Mouse (Mus musculus): ENCODE data around the gene Myo5c. TPM values are rescaled to one million over a fixed set of nuclear protein-coding genes. Genes with fewer than 3 reads are reported as not detected.
A peak's percentile ranks its signal among the peaks of the same experiment; 100 is the strongest.

The Myo5c gene
- polyA plus RNA-seq, 1 experiment from 2014 or later, result 0.21 TPM

DNA sequence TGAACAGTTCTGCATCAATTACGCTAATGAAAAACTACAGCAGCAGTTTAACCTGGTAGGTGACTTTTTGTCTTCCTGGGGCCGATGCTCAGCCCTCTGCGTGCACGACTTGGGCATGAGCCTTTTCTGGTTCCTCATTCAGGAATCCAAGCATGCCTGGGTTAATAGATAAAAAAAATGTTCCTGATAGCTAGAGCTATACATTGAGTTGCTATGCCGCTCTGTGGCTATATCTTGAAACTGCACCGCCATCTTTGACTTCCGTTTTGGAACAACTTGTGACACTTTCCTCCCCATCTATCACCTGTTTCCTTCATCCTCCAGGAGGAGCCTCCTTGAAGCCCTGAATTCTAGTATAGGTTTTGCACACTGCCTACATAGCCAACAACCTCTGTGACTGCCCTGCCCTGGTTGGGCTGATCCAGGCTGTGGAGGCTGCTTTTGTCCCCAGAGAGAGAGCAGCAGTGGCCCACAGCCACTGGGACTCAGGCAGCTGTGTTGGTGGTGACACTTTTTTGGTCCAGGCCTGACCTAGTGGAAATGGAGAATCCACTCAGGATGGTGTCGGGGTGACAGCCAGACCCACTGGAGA lies 30.5 kb downstream of the Myo5c start:
- Histone ChIP-seq H3K36me3 (ENCODE audit: poor library complexity, severe bottlenecking) (no peaks in the 10 kb centered on the region), H3K4me2 (no peak overlapping the region), H3K9me3 (replicated peaks) (no peaks in the 10 kb centered on the region), H3K27ac (no peak overlapping the region), H3K27me3 (no peaks in the 10 kb centered on the region), H3K4me3 (no peak overlapping the region), H3K9ac (no peak overlapping the region), H3K4me1 (peaks cover 12% of the 10 kb centered on the region)
- ATAC-seq, result no peak
- WGBS, result 67% methylated on average over 8 of the region's 8 CpGs

DNA sequence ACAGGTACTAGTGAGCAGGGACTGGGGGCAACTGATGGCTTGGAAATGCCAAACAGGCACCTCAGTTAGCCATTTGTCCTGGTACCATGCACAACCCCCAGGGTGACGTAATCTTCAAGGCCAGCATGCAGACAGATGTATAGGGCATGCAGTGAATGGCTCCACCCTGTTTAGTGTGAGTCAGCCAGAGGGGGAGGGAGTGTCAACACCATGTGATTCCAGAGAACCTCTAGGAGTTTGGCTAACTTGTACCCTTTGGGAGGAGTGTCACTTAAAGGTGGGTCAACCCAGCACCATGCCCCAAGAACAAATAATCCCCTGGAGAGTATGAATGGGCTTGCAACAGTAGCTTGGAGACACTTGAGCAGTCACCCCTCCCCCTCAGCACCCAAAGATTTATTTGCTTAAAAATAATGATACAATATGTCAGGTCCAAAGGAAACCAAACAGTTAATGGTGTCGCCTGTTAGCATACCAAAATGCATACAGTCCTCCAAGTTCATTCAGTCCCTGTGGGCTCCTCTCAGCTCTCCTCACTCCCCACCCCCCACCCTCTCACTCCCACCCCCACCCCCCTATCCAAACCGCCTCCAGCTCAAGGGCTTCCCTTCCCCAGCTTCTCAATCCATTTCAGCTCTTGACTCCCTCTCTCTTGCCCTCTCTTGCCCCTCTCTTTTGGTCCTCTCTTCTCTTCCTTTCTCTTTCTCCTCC lies 32.3 kb downstream of the Myo5c start:
- 39% methylated on average over 3 of the region's 3 CpGs for WGBS
- no peak overlapping the region for H3K9ac ChIP-seq
- peaks cover 12% of the 10 kb centered on the region for H3K4me1 ChIP-seq
- H3K9me3 ChIP-seq (replicated peaks), result no peaks in the 10 kb centered on the region
- no peak for ATAC-seq
- H3K27me3 ChIP-seq, result no peaks in the 10 kb centered on the region
- no peak overlapping the region for H3K4me2 ChIP-seq
- H3K36me3 ChIP-seq (ENCODE audit: poor library complexity, severe bottlenecking), result no peaks in the 10 kb centered on the region
- no peak overlapping the region for H3K27ac ChIP-seq
- H3K4me3 ChIP-seq, result no peak overlapping the region

DNA sequence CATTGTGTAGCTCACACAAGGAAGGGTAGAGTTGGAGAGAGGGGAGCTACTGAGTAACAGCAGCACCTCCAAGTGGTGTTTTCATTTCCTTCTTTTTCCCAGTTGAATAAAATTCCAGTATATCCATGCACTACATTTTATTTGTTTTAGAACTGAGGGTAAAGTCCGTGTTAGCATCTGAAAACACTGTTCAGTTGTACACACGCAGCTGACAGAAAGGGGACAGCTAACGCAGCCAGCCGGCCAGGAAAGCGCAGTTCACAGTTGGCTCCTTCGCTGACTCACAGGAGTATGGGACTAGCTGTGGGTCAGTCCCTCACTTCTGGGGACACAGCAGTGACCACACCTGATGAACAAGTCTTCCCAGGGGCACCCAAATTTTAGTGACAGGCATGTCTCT lies 35.3 kb downstream of the Myo5c start:
- Histone ChIP-seq H3K4me3 (no peak overlapping the region), H3K36me3 (ENCODE audit: poor library complexity, severe bottlenecking) (no peaks in the 10 kb centered on the region), H3K9ac (no peak overlapping the region), H3K27me3 (no peaks in the 10 kb centered on the region), H3K9me3 (replicated peaks) (no peaks in the 10 kb centered on the region), H3K4me2 (no peak overlapping the region), H3K27ac (no peak overlapping the region), H3K4me1 (no peaks in the 10 kb centered on the region)
- 76% methylated on average over 6 of the region's 6 CpGs for WGBS
- ATAC-seq, result no peak

DNA sequence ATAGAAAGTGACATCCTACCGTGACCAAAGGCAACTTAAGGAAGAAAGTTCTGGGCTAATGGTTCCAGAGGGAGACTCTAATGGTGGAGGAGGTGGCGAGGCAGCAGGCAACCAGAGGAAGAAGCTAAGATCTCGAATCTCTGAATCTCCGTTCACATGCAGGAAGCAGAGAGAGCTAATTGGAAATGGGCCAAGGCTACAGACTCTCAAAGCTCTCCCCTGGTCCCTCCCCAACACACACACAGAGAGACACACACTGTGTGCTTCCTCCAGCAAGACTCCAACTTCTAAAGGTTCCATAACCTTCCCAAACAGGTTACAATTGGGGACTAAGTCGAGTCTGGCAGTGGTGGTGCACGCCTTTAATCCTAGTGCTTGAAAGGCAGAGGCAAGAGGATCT lies 38.6 kb downstream of the Myo5c start:
- Histone ChIP-seq H3K4me1 (no peaks in the 10 kb centered on the region), H3K36me3 (ENCODE audit: poor library complexity, severe bottlenecking) (no peaks in the 10 kb centered on the region), H3K4me2 (no peak overlapping the region), H3K9me3 (replicated peaks) (no peaks in the 10 kb centered on the region), H3K27me3 (no peaks in the 10 kb centered on the region), H3K27ac (no peak overlapping the region), H3K9ac (no peak overlapping the region), H3K4me3 (no peak overlapping the region)
- 81% methylated on average over 6 of the region's 6 CpGs for WGBS
- no peak for ATAC-seq

DNA sequence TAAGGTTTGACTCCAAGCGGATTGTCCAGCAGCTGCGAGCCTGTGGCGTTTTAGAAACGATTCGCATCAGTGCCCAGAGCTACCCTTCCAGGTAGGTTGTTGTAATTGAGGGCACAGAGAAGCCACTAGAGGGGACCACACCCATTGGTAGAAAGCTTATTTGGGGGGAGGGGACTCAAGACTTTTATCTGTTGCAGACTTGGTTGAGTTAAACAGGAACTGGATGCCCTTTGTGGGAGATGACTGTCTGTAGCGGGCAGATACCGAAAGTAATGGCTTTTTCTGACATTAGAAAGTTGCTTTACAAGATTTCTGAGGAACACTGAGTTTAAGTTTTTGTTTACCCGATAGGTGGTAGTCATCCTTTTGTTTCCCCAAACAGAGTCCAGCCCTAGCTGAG lies 39.7 kb downstream of the Myo5c start:
- WGBS, result 94% methylated on average over 8 of the region's 8 CpGs
- H3K9me3 ChIP-seq (replicated peaks), result no peaks in the 10 kb centered on the region
- no peak overlapping the region for H3K4me2 ChIP-seq
- no peak overlapping the region for H3K27ac ChIP-seq
- H3K4me3 ChIP-seq, result no peak overlapping the region
- no peaks in the 10 kb centered on the region for H3K36me3 ChIP-seq (ENCODE audit: poor library complexity, severe bottlenecking)
- H3K4me1 ChIP-seq, result no peaks in the 10 kb centered on the region
- no peak overlapping the region for H3K9ac ChIP-seq
- no peak for ATAC-seq
- H3K27me3 ChIP-seq, result no peaks in the 10 kb centered on the region

DNA sequence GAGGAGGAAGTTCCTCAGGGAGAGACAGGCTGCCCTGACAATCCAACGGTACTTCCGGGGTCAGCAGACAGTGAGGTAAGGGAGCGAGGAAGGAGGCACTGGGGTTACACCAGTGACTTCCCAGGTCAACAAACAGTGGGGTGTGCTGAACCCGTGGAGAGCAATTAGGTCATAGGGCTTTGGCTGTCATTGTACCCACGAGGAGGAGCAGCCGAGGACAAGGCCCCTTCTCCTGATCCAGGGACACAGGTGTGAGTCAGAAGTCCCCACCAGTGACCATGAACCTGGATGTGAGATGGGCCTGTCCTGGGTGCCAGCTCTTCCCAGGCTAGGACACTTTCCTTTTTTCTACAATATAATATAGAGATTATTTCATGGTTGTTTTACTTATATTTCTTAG lies 41.8 kb downstream of the Myo5c start:
- Histone ChIP-seq H3K27ac (no peak overlapping the region), H3K9me3 (replicated peaks) (no peaks in the 10 kb centered on the region), H3K4me3 (no peak overlapping the region), H3K27me3 (no peaks in the 10 kb centered on the region), H3K36me3 (ENCODE audit: poor library complexity, severe bottlenecking) (no peaks in the 10 kb centered on the region), H3K4me2 (no peak overlapping the region), H3K9ac (no peak overlapping the region), H3K4me1 (no peaks in the 10 kb centered on the region)
- WGBS, result 73% methylated on average over 6 of the region's 6 CpGs
- no peak for ATAC-seq

DNA sequence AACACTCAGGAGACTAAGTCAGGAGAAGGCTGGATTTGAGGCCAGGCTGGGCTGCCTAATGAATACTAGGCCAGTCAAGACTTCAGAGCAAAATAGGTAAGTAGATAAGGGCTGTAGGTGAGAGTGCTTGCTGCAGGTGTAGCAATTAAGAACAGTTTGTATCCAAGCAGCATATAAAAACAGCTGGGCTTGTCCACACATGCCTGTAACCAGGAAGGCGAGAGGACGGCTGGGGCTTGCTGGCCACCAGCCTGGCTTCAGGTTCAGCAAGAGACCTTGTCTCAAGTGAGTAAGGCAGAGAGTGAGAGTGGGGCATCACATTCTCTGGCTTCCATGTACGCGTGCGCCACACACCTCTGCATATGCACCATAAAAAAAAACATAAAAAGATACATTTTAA lies 42.7 kb downstream of the Myo5c start:
- Histone ChIP-seq H3K9me3 (replicated peaks) (no peaks in the 10 kb centered on the region), H3K27ac (no peak overlapping the region), H3K4me3 (no peak overlapping the region), H3K36me3 (ENCODE audit: poor library complexity, severe bottlenecking) (no peaks in the 10 kb centered on the region), H3K4me2 (no peak overlapping the region), H3K4me1 (no peaks in the 10 kb centered on the region), H3K9ac (no peak overlapping the region), H3K27me3 (no peaks in the 10 kb centered on the region)
- WGBS, result 91% methylated on average over 5 of the region's 5 CpGs
- ATAC-seq, result no peak

DNA sequence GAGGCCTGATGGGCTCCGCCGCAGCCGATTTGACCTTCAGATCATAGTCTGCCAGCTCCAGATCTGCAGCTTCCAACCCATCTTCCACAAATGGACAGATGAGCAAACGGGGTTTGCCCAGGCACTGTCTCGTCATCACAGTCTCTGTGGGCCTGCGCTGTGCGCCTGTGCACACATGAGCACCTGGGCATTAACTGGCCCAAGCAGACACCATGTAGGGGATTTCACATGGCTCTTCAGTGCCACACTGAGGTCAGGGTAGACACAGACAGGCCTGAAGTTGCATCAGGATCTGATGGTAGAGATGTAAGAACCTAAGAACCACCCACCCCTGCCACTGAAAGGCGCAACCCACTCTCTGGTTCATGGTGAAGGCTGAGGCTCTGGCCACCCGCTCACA lies 43.2 kb downstream of the Myo5c start:
- Histone ChIP-seq H3K4me3 (no peak overlapping the region), H3K9me3 (replicated peaks) (no peaks in the 10 kb centered on the region), H3K27me3 (no peaks in the 10 kb centered on the region), H3K9ac (no peak overlapping the region), H3K4me2 (no peak overlapping the region), H3K4me1 (no peaks in the 10 kb centered on the region), H3K36me3 (ENCODE audit: poor library complexity, severe bottlenecking) (no peaks in the 10 kb centered on the region), H3K27ac (no peak overlapping the region)
- 95% methylated on average over 9 of the region's 9 CpGs for WGBS
- no peak for ATAC-seq

DNA sequence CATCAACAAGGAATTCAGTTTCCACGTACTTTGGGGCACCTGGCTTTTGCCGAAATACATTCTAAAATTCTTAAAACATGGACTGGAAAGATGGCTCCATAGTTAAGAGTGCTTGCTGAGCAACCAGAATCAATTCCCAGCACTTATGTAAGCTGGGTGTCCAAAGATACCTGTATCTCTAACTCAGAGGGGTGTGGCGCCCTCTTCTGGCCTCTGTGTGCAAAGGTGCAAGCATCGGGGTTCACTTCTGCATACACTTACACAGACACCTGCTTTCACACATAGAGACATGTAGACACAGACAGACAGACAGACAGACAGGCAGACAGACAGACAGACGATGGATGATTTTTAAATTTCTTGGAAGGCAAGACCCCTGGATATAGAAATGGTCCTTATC lies 49.0 kb downstream of the Myo5c start:
- 48% methylated on average over 5 of the region's 5 CpGs for WGBS
- Histone ChIP-seq H3K36me3 (ENCODE audit: poor library complexity, severe bottlenecking) (no peaks in the 10 kb centered on the region), H3K4me3 (no peak overlapping the region), H3K4me1 (no peaks in the 10 kb centered on the region), H3K27me3 (peaks cover 4% of the 10 kb centered on the region; the same call in 1 of the 2 replicates), H3K9me3 (replicated peaks) (no peaks in the 10 kb centered on the region), H3K4me2 (no peak overlapping the region), H3K9ac (no peak overlapping the region), H3K27ac (no peak overlapping the region)
- no peak for ATAC-seq

DNA sequence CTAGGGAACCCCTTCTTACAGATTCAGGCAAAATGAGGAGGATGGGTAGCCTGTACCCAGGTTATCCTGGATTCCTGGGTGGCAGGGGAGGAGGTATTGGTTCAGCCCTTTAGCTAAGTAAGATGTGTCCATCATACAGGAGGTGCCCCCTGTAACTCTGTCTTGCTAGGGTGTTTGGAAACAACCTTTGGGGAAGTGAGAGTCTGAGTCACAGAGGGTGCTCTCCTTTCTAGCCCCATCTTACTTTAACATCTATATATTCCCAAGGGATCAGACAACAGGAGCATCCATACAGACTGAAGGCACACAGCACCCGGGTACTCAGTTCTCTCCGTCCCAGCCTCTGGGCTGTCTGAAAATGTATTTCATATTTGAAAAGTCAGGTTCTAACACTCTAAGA lies 50.4 kb downstream of the Myo5c start:
- Histone ChIP-seq H3K27me3 (peaks cover 4% of the 10 kb centered on the region; the same call in 1 of the 2 replicates), H3K36me3 (ENCODE audit: poor library complexity, severe bottlenecking) (no peaks in the 10 kb centered on the region), H3K4me2 (no peak overlapping the region), H3K9ac (no peak overlapping the region), H3K27ac (no peak overlapping the region), H3K4me3 (no peak overlapping the region), H3K4me1 (no peaks in the 10 kb centered on the region), H3K9me3 (replicated peaks) (no peaks in the 10 kb centered on the region)
- 86% methylated on average over 2 of the region's 2 CpGs for WGBS
- ATAC-seq, result no peak

DNA sequence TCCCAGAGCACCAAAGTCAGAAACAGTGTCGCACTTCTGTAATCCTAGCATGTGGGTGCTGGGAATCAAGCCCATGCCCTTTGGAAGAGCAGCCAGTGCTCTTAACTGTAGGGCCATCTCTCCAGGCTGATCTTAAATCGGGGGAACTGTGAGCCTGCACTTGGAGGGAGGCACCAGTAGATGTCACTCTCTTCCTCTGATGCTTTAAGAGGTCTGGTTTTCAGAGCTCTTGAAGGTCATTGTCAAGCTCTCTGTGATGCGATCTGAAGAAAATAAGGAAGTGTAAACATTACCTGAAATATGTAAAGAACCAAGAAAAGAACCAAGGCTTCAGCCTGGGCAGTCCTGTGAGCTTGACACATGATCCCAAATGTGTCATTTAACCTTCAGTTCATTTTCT lies 51.0 kb downstream of the Myo5c start:
- Histone ChIP-seq H3K4me3 (no peak overlapping the region), H3K27ac (no peak overlapping the region), H3K4me2 (no peak overlapping the region), H3K36me3 (ENCODE audit: poor library complexity, severe bottlenecking) (no peaks in the 10 kb centered on the region), H3K27me3 (peaks cover 4% of the 10 kb centered on the region; the same call in 1 of the 2 replicates), H3K9ac (no peak overlapping the region), H3K4me1 (no peaks in the 10 kb centered on the region), H3K9me3 (replicated peaks) (no peaks in the 10 kb centered on the region)
- WGBS, result 22% methylated on average over 3 of the region's 3 CpGs
- ATAC-seq, result peak; percentile 30; the same call in 1 of the 2 replicates

DNA sequence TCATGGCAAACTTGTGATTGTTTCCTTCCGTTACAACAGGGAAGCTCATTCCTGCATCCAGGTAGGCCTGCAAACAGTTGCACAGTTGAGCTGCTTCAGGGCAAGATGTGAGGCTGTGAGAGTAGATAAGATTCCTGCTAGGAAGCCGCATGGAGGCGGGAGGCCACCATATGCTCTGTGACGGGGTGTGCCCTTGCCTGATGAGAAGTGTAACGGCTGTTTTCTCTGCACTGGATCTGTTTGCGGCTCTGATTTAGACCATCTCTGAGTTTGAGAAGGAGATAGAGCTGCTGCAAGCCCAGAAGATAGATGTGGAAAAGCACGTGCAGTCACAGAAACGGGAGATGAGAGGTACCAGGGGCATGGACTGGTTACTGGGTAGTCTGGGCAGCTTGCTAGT lies 51.8 kb downstream of the Myo5c start:
- H3K4me1 ChIP-seq, result no peaks in the 10 kb centered on the region
- WGBS, result 91% methylated on average over 8 of the region's 8 CpGs
- no peak overlapping the region for H3K9ac ChIP-seq

DNA sequence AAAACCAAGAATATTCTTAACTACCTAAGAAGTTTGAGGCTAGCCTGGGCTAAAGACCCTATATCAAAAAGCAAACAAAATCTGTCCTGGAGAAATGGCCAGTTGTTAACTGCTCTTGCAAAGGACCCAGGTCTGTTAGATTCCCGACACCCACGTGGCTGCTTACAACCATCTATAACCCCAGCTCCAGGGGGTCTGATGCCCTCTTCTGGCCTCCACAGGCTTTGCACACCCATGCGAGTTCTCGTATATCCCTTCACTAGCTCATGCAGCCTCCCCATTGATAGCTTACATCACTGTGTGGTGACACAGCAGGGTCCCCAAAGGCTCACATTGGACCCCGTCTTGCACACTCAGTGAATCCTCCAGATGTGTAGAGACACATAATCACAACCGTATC lies 53.5 kb downstream of the Myo5c start:
- H3K9me3 ChIP-seq (replicated peaks), result no peaks in the 10 kb centered on the region
- H3K4me3 ChIP-seq, result no peak overlapping the region
- H3K9ac ChIP-seq, result no peak overlapping the region
- ATAC-seq, result no peak
- no peak overlapping the region for H3K27ac ChIP-seq
- H3K36me3 ChIP-seq (ENCODE audit: poor library complexity, severe bottlenecking), result no peaks in the 10 kb centered on the region
- H3K27me3 ChIP-seq, result peaks cover 4% of the 10 kb centered on the region; the same call in 1 of the 2 replicates
- no peak overlapping the region for H3K4me2 ChIP-seq
- no peaks in the 10 kb centered on the region for H3K4me1 ChIP-seq
- WGBS, result 76% methylated on average over 6 of the region's 6 CpGs

More for the DNA sequence above, 51.8 kb downstream of the Myo5c start:
- Histone ChIP-seq H3K27me3 (peaks cover 4% of the 10 kb centered on the region; the same call in 1 of the 2 replicates), H3K36me3 (ENCODE audit: poor library complexity, severe bottlenecking) (no peaks in the 10 kb centered on the region), H3K27ac (no peak overlapping the region), H3K9me3 (replicated peaks) (no peaks in the 10 kb centered on the region), H3K4me3 (no peak overlapping the region), H3K4me2 (no peak overlapping the region)
- ATAC-seq, result no peak
